Mouse (Mus musculus): Measurements from ENCODE around the gene A630089N07Rik.

The A630089N07Rik gene

GRCm38 (mm10) chr16:97962151-97962948 lies 119.9 kb downstream of the A630089N07Rik start, which contains the start of the genes C2cd2 and Zbtb21:
TSS of gene C2cd2 (minus strand) at chr16:97962598.
TSS of gene Zbtb21 (minus strand) at chr16:97962622.
- peak; percentile 97 for DNase-seq (ENCODE audit: low spot score in 2 of 2)

DNA sequence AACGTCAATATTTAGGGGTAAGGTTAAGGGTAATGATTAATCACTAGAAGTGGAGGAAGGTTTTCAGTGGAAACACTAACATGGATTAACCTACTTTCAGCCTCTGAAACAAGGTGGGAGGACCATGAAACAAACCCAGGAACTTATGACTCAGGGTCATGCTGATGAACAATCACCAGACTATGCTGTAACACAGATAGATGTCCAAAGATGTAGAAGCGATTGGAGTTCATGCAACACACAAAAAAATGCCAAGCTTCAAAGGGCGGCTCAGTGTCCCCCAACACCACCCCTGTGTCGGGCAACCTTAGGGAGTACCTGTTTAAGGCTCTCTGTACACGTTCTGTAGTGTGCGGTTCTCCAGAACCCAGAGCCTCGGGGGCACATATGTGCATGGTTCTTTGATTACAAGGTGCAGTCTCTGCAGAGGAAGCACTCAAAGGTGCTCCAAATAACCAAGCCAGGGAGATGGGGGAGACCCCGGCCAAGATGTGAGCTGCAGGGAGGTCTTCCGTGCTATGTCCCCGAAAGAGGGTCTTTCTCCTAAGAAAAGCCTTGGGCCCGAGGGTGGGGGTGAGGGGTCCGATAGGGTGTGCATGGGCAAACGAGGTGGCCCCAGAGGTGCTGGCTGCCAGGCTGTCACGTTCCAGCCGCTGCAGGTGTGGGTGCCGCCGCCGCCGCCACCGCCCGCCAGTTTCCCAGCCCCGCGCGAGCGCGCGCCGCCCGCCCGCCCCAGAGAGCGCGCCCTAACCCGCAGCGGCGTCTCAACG lies 120.7 kb downstream of the A630089N07Rik start:
- DNase-seq (ENCODE audit: low spot score in 2 of 2), result no peak

- no peak for DNase-seq (ENCODE audit: low spot score in 2 of 2)
Observed at GRCm38 (mm10) chr16:97960348-97960747, 121.9 kb downstream of the A630089N07Rik start.

- no peak for DNase-seq (ENCODE audit: low spot score in 2 of 2)
Observed at GRCm38 (mm10) chr16:97958401-97958973, 123.8 kb downstream of the A630089N07Rik start.

- no peak for DNase-seq (ENCODE audit: low spot score in 2 of 2)
Observed at GRCm38 (mm10) chr16:97957626-97958025, 124.6 kb downstream of the A630089N07Rik start.

GRCm38 (mm10) chr16:97956011-97956410 lies 126.2 kb downstream of the A630089N07Rik start:
- no peak for DNase-seq (ENCODE audit: low spot score in 2 of 2)

DNA sequence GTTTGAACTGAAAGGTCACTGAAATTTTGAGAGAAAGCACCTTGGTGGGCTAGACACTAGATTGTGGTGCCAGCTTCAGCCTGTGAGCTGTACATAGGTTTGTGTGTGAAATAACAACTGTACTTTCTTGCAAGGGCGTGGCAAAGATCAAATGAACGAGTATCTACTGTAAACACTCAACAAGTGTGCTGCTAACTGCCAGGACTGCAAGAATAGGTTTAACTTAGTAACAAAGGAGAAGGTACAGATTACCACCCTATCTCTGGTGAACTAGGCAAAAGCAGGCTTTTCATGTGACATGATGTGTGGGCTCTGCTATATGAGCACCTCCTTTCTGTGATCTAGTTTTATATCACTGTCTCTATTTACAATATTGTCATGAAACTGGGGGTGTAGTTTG lies 128.9 kb downstream of the A630089N07Rik start:
- DNase-seq (ENCODE audit: low spot score in 2 of 2), result no peak

DNA sequence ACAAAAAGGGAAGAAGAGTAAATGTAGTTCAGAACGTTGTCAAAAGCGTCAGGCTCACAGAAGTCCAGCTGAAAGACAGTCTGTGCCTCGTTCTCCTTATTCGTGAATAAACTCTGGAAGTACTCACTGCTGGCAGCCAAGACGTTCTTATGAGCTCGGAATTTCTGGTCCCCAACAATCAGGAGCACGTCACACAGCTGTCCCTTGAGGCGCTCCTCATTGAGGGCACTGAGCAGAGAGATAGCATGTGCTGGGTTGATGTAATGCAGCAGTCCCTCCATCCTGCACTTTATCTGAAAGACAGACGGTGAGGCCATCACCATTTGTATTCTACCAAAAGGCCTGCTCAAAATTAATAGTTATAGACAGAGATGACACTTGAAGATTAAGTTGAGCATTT lies 129.4 kb downstream of the A630089N07Rik start:
- no peak for DNase-seq (ENCODE audit: low spot score in 2 of 2)

GRCm38 (mm10) chr16:97952371-97952770 lies 129.9 kb downstream of the A630089N07Rik start:
- DNase-seq (ENCODE audit: low spot score in 2 of 2), result no peak
